Mouse (Mus musculus) lung, postnatal 14 days (tissue): ENCODE results near the gene G530012D18Rik.
"Not testable (repeated sequence)": the region's sequence is repeated elsewhere in the genome, so short reads cannot be mapped to it uniquely, and the experiment has no call there.

ENCODE experiments used
- DNase-seq: peaks from one replicate; pipeline ENCODE4 v3.0.0; 2021

The G530012D18Rik gene

DNA sequence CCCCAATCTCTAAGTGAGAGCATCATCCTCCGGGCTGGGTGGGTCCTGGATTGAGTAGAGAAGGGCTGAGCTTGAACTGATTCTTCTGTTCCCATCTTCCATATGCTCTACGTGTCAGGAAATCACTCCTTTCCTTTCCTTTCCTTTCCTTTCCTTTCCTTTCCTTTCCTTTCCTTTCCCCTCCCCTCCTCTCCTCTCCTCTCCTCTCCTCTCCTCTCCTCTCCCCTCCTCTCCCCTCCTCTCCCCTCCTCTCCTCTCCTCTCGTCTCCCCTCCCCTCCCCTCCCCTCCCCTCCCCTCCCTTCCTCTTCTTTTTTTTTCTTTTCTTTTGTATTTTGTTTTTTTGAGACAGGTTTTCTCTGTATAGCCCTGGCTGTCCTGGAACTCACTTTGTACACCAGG, at the start of gene G530012D18Rik:
G530012D18Rik (plus strand) TSS at position 301 of the 400 bp plus-strand sequence.
- DNase-seq, result not testable (repeated sequence)

DNA sequence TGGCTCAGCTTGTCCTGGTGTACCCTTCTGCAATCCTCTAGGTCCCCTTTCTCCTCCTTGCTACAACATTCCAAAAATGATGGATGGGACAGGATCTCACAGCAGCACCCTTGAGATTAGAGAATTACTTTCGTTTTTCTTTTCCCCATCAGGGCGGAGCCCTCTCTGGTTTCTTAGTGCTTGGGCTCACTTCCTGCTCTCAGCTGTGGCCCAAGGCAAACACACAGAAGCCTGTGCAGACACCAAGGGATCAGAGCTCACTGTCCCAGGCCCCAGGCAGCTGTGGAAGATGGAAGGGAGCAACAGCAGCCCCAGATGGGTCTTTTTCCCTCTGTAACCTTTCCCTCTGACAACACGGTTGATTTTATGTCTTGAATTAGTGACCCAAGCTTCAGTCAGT, 49.1 kb upstream of the G530012D18Rik start:
- DNase-seq, result not testable (repeated sequence)

DNA sequence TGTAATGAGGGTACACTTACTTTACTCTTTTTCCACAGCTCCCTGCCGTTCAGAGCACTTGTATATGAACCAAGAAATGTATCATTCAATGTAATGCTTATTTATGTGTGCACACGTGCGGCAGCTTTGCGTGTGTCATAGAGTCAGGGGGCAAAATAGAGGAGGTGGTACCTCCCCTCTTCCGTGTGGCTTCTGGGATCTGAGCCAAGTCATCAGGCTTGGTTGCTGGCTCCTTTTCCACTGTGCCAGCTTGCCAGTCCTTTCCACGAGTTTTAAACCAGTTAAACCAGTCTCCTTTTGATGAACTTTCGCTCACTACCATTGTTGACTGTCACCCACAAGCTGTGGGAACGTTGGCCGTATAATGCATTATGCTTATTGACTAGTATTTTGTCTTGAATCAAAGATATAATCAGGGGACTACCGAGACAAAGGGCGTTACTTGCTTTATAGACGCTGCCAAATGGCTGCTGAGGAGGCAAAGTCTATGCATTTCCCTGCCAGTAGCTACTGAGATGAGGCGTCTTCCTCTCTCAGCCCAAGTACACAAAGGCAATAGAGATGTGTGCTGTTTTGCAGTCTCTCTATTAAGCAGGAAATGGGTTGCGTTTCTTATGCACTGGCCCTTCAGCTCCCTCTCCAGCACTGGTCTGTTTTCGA, 46.9 kb upstream of the G530012D18Rik start:
- DNase-seq, result not testable (repeated sequence)

DNA sequence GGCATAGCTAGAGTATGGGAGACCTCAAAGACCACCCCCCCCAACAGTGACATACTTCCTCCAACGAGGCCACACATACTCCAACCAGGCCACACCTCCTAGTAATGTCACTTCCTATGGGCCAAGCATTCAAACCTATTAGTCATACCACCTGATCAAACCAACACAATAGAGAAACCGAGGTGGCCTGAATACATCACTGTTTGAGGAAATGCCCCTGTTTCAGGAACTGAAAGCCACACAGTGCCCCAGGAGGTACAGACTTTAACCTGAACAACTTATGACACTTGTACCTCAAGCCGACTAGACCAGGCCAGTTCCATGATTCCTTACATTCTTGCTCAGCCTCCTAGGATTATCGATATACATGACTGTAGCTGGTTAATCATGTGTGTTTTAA, 31.7 kb upstream of the G530012D18Rik start:
- not testable (repeated sequence) for DNase-seq

DNA sequence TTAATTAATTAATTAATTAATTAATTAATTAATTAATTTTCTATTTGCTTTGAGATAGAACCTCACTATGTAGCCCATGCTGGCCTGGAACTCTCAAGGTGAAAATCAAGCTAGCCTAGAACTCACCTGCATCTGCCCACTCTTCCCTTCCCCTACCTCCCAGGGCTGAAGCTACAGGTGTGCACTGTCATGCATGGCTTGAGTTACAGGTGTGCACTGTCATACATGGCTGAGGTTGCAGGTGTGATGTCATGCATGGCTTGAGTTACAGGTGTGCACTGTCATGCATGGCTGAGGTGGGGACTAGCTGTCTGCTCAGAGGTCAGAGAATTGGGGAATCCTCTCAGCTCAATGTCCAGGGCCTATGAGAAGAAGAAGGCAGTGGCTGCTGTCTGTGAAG, 29.0 kb upstream of the G530012D18Rik start:
- not testable (repeated sequence) for DNase-seq

DNA sequence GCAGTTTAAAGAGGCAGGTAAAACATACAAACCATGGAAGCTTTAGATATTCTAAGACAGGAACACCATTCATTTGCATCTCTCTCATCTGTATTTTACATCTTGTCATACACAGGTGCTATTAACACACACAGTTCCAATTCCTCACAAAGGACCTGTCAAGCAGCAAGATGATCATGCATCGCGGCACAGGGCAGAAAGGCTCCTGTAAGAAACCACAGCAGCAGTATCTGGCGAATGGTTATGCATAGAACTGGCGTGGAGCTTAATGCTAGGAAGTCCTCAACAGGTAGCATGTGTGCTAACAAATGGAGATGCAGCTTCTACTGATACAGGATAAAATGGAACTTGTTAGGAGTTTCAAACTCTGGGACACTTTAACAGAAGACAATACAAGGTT, 20.2 kb upstream of the G530012D18Rik start:
- peak; percentile 7 for DNase-seq

DNA sequence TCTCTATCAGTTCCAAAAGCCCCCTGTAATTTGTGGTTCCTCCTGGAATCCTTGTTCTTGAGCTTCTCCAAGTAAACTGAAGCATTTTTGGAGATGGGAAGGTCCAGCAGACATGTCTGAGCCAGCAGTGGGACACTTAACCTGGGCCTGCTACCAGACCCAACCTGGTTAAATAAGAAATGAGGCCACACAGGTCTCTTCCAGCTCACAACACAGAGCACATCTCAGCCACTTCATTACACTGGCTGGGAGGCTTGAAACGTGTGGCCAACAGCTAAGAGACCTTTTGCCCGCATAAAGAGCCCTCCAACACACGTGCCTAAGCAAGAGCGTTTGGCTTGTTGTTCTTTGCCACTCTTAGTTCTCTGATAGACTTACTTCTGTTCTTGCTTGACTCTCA, 1.9 kb upstream of the G530012D18Rik start:
- DNase-seq, result not testable (repeated sequence)

DNA sequence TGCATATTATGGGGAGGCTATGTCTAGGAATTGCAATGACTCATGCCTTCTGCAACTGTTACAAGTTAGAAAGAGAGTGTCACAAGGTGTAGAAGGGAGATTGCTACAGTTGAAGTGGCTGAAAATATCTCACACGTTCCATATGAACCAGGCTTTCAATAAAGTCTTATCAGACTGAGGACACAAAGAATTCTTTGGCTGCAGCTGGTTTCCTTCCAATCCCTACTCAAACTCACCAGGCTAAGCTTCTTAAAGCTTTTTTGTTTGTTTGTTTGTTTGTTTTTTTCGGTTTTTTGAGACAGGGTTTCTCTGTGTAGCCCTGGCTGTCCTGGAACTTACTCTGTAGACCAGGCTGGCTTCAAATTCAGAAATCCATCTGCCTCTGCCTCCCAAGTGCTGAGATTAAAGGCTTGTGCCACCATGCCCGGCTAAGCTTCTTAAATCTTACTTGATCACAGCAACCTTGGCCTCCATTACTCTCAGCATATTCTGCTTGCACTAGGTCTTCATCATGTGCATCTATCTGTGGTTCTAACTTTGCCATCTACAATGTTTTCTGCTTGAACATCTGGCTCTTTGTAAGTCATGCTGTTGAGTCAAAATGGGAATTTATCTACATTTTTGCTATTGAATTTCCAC, 3.0 kb downstream of the G530012D18Rik start:
- not testable (repeated sequence) for DNase-seq

DNA sequence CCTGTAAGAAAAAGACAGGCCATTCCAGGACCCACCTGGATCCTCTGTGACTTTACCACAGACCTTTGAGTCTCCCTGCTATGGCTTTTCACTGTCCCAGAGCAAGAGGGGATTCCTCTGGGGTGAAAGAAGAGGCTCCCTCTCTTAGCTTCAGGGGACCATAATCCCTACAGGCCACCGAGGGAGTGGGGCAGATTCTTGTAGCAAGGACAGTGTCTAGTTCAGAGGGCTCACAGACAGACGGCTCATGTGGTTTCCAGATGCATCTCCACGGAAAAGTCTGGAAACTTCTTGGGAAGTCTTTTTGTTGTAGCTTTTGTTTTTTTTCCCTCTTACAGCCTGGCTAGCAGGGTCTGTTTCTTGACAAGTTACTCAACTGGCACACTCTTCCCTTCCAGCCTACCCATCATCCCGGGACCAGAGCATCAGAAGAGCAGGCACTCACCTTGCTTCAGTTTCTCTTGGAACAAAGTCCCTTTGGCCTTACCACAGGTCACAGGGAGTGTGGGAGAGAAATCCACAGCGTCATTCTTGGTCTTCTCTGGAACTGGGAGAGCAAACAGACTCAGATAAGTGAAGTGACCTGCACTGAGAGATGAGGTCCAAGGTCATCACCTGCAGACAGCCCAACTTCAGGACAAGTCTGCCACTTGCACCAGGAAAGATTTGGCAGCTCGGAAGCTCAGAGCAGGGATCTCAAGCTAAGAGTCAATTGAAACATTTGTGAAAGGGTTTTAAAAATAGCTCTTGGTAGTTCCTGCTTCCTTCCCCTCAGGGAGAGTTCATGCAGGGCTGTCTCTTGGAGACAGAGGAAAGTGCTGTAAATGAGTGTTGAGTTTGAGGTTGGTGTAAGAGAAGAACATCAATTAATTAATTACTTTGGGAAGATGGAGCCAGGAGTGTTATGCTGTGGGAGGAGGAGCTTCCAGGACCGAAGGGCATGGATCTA, 4.0 kb downstream of the G530012D18Rik start:
- not testable (repeated sequence) for DNase-seq

DNA sequence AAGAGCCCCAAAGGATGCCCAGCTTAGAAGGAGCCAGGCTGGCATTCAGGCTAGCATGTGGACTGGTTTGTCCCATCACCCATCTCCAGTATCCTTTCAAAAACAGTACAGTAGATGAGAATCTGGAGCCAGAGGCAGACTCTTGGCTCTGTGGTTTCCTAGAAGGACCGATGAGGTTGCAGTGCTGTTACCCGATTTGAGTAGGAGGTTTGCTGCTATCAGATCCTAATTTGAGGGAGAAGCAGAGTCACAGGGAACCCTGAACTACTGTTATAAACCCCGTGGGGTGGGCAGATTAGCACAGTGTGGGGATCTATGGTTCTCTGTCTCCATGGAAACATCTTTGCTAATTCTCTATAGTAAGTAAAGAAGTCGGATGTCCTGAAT, 4.7 kb downstream of the G530012D18Rik start:
- DNase-seq, result not testable (repeated sequence)

DNA sequence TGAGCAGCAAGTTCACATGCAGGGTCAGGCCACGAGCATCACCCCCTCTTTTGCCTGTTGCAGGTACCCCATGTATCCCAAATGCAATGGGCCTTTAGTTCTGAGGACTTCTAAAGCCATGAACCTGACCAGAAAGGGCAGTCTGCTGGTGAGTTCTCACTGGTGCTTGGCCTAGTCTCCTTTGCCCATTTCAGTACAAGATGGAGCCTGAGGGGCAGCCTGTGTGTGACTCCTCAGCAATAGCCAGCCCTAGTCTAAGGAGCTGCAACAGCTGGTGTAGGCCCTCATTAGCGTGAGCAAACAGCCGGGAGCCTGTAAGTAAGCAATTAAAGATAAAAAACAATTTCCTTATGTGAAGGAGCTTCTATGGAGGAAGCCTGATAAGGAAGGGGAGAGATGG, 5.1 kb downstream of the G530012D18Rik start:
- not testable (repeated sequence) for DNase-seq

DNA sequence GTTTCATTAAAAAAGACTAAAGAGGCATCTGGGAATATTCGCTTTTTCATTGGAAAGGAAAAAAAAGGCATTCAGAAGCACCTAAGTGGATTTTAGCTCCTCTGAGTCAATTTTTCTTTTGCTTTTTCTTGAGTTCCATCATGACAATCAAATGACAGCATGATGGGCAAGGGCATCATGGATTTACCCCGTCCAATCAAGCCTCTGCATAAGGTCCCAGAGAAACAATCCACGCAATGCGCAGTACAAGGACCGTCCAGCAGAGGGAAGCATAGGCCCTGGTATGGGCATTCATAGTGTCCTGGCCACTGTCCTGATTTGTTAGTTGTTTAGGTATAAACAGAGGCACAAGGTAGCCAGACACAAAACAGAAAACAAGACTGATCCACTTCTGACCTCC, 6.0 kb downstream of the G530012D18Rik start:
- DNase-seq, result not testable (repeated sequence)

DNA sequence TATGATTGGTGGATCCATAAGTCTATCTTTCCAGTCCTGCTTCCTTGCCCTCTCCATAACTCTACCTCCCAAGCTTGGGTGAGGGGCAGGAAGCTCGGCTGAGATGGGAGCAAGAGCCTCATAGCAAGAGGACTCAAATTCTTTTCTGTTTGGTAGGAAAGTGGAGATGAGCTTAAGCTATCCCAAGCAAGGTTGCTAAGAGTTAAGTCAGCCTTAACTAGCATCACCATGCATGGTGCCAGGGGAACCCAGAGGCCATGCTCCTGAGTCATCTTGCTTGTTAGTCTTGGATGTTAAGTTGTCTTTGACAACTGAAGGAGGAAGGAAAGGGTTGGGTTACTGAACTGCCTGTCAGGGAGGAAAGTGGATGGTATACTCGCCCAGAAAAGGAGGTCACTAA, 13.2 kb downstream of the G530012D18Rik start:
- DNase-seq, result not testable (repeated sequence)

DNA sequence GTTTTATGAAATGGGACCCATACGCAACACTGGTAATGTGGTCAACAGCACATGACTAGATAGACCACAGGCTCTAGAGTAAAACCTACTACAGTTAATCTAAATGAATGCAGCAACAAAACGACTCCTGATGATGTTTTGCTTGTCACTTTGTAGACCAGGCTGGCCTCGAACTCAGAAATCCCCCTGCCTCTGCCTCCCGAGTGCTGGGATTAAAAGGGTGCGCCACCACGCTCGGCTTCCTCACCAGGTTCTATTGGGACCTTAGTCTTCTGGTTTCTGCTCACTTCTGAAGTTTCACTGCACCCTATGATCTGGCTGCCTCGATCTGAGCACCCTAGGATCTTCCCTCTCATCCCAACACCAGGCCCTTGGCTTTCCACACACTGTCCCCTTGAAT, 17.1 kb downstream of the G530012D18Rik start:
- not testable (repeated sequence) for DNase-seq

DNA sequence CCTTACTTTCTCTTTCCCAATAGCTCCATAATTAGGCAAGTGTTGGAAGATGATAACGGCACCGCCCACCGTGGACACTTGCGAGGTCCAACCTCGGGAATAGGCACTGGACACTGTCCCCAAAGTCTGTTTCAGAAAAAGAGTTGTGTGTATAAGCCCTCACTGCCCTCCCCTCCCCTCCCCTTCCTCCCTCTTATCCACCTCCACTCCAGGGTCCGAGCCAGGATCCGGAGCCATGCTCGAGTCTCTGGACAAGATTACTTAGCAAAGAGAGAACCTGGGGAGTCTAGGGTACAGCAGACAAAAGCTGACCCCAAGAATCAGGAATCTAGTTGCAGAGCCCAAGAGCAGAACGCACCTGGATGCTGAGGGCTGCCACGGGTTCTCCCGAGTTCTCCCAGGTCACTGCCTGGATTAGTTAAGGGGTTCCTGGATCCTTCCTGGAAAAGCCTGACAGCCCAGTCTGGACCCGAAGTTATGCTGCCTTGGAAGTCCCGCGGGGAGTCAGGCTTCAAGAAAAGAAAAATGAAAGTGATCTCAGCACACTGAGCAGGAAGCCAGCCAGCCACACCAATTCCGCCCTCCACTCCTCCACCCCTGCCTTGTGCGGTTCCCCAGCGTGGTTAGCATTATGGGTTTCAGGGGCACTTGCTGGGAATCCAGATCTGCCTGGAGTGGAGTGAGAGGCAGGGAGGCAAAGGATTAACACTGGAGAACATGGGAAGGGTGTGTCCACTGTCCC, 23.0 kb downstream of the G530012D18Rik start, which contains the start of gene Sp110:
Sp110 (minus strand) TSS at position 547 of the 742 bp plus-strand sequence.
- DNase-seq, result peak; percentile 16

DNA sequence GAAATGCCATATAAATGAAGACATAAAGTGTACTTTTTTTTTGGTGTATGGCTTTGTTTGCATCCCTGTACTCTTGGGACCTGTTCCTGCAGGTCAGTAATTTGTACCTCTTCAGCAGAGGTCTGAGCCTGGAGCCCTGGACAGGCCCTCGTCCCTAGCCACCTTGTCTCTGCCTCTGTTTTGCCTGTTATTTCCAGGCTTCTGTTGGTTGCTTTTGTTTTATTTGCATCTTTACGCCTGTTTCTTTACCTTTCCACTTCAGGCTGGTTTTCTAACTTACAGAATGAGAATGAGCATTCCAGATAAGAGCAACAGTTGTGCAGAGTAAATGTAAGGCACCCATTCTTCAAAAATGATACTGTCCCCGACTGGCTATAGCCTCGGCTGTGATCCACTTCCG, 24.6 kb downstream of the G530012D18Rik start, which contains the start of gene Sp140:
Sp140 (plus strand) TSS at position 301 of the 400 bp plus-strand sequence.
- DNase-seq, result not testable (repeated sequence)

DNA sequence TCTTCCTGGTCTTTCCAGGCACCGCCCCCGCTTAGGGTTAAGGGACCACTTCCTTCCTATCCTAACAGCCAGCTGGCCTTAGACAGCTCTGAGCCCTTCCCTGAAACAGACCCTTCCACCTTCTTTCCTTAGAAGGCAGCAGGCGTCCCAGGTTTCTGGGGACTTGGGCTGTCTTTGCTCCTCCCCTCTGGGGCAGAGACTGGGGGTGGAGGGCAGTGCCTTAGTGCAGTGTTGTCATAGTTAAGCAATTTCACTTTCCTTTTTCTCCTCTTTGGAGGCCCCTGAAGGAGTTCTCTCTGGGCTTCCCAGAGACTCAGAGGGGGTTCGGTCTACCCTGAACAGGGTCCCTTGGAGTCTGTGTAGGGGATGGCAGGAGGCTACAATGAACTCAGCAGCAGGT, 25.3 kb downstream of the G530012D18Rik start:
- DNase-seq, result peak; percentile 23

DNA sequence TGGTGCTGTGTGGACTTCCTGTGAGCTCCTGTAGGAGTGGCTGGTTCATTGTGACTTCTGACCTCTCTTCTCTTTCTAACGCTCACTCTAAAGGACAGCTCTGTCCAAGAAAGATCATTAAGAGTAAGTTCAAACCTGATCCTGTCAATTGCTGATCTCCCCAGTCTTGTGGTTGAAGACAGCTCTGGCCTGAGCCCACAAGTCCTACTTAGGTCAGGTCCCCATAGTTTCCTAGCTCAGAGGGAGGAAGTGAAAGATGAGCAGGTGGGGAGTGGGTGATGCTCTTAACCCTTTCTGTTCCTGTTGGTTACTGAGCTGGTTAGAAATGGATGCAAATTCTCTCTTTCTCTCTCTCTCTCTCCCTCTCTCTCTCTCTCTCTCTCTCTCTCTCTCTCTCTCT, 28.9 kb downstream of the G530012D18Rik start:
- DNase-seq, result not testable (repeated sequence)

DNA sequence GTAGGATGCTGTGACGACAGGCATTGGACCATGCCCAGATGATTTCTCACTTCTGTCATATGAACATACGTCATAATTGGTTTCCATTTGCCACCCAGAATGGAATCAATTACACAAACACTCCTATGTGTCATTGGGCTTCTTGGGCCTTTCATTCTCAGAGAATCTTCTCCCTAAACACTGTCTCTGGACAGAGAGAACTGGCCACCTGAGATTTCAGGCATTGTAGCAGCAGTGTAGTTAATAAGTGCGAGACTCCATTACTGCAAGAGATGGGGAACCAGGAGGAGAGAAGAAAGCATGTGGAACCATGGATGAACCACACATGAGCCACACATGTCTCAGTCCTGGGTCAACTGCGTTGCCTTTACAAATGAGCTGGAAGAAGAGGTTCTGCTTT, 32.9 kb downstream of the G530012D18Rik start:
- DNase-seq, result not testable (repeated sequence)

DNA sequence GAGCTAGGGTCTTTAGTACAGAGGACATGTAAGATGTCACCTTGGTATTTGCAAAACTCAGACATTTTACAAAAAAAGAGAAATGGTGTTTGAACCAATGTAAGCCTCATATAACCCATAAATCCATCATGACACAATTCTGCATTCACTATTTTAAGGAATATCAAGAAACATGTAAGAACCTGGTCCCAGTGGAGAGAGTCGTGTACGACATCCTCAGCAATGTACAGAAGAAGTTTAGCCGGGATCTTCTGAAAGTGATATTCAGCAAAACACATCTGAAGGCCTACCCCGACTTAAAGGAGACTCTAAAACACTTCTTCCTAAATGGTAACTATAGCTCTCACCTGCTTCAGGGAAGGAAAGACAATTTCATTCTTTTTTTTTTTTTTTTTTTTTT, 35.1 kb downstream of the G530012D18Rik start:
- not testable (repeated sequence) for DNase-seq

DNA sequence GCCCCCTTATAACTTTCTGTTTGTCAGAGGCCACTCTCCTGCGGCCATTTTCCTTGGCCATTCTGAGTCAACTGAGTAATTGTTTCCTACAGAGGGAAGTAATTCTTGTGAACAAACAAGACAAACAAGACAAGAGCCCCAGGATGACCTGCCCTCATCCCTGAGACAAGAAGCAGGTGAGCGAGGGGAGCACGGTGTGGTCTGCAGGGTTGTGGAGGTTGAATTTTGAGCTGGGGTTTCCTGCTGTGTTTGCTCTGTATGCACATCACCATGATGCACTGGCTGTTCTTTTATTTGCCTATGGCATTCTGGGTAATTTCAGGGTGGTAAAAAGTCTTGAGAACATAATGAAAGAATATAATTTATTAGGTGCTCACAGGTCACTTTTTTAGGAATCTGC, 39.6 kb downstream of the G530012D18Rik start:
- not testable (repeated sequence) for DNase-seq

DNA sequence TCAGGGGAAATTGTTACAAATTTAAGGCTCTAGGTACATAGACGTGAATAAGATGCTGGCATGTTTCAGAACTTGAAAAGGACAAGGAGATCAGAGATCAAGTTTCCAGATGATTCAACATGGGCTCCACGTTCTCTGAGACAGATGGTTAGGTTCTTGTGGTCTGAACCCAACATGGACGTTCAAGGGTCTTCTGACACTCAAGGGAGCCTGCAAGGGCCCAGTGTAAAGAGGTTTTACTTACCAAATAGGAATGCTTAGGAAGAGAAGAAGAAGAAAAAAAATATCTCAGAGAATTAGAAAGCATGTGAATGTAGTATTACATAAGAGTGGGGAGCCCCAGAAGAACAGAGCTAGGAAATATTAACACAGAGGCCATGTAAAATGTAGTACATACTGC, 40.3 kb downstream of the G530012D18Rik start:
- not testable (repeated sequence) for DNase-seq
